Mouse (Mus musculus): ENCODE measurements around the gene Klc2. TPM values are rescaled to one million over a fixed set of nuclear protein-coding genes. Genes with fewer than 3 reads are reported as not detected.

Gene Klc2
- polyA plus RNA-seq, 1 experiment = 13.8 TPM

DNA sequence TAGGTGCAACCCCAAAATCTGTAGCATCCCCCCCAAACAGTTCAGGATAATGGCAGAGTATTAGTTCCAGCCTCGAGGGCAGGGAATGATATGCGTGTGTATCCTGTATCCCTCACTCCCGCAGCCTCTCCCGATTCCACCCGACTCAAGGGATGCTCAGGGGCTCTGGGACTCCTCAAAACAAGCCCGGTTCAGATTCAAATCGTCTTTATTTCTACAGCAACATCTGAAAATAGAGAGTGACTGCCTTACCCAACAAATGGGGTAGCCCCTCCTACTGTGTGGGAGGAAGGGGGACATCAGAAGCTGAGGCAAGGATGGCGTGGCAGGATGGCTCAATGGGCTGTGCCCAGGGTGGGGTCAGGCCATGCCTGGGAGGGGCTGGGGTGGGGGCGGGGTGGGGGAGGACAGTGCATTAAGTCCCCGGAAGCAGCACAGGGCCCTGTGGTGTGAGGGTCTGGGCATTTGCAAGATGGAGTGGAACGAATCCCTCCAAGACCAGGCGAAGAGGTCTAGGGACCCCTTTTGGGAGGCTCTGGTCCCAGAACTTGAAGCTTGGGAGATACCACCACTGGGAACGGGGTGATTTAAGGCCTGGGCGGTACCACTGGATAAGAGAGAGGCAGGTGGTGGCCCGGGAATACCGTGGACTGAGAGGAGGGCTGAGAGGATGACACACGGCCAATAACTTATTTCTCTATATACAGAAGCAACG, 10.6 kb downstream of the Klc2 start:
- Histone ChIP-seq H3K4me3 (ENCODE audit: insufficient read depth, low read length) (no peak overlapping the region), H3K27ac (ENCODE audit: insufficient read depth, low read depth, low read length) (no peak overlapping the region), H3K4me1 (ENCODE audit: control insufficient read depth, insufficient read depth, low read length) (peaks cover 21% of the 10 kb centered on the region)
- no peak for TF ChIP-seq POLR2A (IDR thresholded peaks at IDR 0.05; ENCODE audit: borderline replicate concordance, low read depth, low read length)
- TF ChIP-seq CTCF (IDR thresholded peaks at IDR 0.05; ENCODE audit: low read depth, low read length) = no peak

DNA sequence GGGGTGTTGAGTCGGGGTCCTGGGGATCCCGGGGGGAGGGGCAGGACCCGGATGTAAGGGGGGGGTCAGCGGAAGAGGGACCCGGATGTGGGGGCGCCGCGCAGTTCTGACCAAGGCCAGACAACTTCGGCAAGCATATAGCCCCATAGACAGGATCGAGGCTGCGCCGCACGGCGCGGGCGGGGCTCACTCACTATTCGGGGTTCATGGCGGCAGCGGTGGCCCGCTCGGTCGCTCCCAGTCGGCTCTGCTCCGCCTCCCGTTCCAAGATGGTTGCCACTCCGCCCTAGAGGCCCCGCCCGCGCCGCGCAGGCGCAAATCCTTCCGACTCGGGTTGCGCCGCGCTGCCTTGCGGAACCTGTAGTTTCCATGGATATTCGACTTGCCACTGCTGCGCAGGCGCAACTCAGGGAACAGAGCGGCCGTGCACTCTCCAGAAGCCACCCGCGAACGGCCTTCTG, 11.6 kb downstream of the Klc2 start, which contains the start of gene Rab1b:
TSS of gene Rab1b (minus strand) at position 342 of the 461 bp plus-strand sequence.
- Histone ChIP-seq H3K4me1 (ENCODE audit: control insufficient read depth, insufficient read depth, low read length) (peaks cover 28% of the 10 kb centered on the region), H3K4me3 (ENCODE audit: insufficient read depth, low read length) (peak within 1 kb of the TSS; percentile 89), H3K27ac (ENCODE audit: insufficient read depth, low read depth, low read length) (peak within 1 kb of the TSS; percentile 97)
- TF ChIP-seq POLR2A (IDR thresholded peaks at IDR 0.05; ENCODE audit: borderline replicate concordance, low read depth, low read length) (no peak), CTCF (IDR thresholded peaks at IDR 0.05; ENCODE audit: low read depth, low read length) (no peak)

DNA sequence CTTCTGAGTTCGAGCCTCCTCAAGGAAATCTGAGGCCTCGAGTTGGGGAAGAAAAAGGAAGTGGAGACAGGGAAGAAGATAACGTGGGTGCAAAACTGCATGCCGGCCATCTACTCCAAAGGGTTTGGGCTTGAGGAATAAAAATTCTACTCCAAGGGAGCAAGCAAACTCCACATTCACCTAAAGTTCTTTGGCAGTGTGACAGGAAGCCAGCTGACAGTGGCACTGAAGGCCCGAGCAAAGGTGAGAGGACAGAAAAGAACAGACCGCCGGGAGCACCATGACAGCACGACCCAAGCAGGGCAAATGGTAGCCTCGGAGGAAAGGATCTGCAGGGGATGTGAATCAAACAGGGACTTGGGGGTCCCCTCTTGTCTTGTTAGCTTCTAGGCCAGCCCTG, 12.3 kb downstream of the Klc2 start:
- H3K27ac ChIP-seq (ENCODE audit: insufficient read depth, low read depth, low read length) = peak overlapping the region; percentile 97
- TF ChIP-seq POLR2A (IDR thresholded peaks at IDR 0.05; ENCODE audit: borderline replicate concordance, low read depth, low read length) (no peak), CTCF (IDR thresholded peaks at IDR 0.05; ENCODE audit: low read depth, low read length) (no peak)
- H3K4me3 ChIP-seq (ENCODE audit: insufficient read depth, low read length) = peak overlapping the region; percentile 89
- peaks cover 28% of the 10 kb centered on the region for H3K4me1 ChIP-seq (ENCODE audit: control insufficient read depth, insufficient read depth, low read length)

DNA sequence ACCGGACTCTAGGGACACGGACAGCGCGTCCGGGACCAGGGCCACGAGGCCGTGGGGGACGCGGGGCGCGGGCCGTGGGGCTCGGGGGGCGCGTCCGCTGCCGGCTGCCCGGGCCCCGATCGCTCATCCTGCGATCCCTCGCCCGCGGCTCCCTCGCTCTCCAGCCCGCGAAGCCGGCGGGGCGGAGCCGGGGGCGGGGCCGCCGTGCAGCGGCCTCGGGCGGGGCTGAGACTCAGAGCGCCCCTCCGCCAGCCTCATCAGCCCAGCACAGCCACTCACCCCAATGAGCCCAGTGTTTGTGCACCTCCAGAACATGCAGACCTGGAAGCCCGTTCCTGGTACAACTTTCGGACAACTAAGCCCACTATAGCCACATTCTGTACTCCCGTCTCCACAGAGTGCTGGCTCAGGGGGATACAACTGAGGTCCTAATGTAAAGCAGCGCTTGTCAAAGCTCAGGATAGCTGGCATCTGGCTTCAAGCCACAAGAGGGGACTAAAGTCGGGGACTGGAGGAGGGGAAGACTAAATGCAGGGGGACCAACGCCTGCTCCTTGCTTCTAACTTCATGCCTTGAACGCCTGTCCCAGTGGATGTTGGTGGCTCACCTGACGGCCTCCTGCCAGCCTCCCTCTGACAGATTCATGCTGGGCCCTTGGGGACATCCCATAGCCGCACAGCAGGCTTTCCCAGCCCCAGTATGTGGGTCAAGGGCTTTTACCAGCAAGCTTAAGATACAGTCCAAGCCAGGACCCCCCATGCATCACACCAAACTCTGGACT, 19.8 kb downstream of the Klc2 start, which contains the start of gene Cnih2:
TSS of gene Cnih2 (minus strand) at position 159 of the 781 bp plus-strand sequence.
- Histone ChIP-seq H3K4me1 (ENCODE audit: control insufficient read depth, insufficient read depth, low read length) (peaks cover 17% of the 10 kb centered on the region), H3K4me3 (ENCODE audit: insufficient read depth, low read length) (no peak within 1 kb of the TSS), H3K27ac (ENCODE audit: insufficient read depth, low read depth, low read length) (no peak within 1 kb of the TSS)
- no peak for TF ChIP-seq POLR2A (IDR thresholded peaks at IDR 0.05; ENCODE audit: borderline replicate concordance, low read depth, low read length)
- TF ChIP-seq CTCF (IDR thresholded peaks at IDR 0.05; ENCODE audit: low read depth, low read length) = no peak

DNA sequence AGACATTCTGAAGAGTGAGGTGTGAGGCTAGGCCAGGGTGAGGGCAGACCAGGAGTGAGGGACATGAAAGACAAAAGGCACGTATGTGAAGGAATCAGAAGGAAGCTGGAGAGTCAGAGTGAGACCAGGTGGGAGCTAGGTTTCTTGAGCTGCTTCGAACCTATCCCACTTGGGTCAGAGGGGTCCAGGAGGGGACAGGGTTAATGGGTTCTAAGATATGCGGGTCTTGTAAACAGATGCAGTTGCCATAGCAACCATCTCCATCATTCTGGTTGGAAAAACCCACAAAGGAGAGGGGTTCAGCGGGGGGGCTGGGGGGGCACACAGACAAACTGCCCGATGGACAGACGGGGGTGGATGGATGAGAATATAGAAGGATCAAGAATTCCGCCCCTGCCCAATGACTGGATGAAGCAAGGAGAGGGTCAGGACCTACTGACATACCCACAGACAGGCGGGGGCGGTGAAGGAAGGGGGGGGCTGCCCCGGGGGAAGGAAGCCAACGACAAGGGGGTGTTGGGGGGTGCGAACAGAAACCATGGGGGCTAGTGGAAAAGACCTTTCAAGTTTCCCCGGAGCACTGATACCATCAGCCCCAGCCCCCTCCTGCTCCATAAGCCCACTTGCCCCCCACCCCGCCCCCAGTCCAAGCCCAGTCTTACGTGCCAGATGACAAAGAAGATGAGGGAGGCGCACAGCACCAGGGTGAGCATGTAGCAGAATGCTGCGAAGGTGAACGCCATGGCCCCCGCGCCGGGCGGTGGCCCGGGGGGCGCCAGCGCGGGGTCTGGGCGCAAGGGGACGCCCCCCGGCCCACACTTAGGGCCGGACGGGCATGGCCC, 20.6 kb downstream of the Klc2 start:
- H3K4me3 ChIP-seq (ENCODE audit: insufficient read depth, low read length) = no peak overlapping the region
- H3K4me1 ChIP-seq (ENCODE audit: control insufficient read depth, insufficient read depth, low read length) = peaks cover 14% of the 10 kb centered on the region
- no peak overlapping the region for H3K27ac ChIP-seq (ENCODE audit: insufficient read depth, low read depth, low read length)
- no peak for TF ChIP-seq CTCF (IDR thresholded peaks at IDR 0.05; ENCODE audit: low read depth, low read length)
- no peak for TF ChIP-seq POLR2A (IDR thresholded peaks at IDR 0.05; ENCODE audit: borderline replicate concordance, low read depth, low read length)

DNA sequence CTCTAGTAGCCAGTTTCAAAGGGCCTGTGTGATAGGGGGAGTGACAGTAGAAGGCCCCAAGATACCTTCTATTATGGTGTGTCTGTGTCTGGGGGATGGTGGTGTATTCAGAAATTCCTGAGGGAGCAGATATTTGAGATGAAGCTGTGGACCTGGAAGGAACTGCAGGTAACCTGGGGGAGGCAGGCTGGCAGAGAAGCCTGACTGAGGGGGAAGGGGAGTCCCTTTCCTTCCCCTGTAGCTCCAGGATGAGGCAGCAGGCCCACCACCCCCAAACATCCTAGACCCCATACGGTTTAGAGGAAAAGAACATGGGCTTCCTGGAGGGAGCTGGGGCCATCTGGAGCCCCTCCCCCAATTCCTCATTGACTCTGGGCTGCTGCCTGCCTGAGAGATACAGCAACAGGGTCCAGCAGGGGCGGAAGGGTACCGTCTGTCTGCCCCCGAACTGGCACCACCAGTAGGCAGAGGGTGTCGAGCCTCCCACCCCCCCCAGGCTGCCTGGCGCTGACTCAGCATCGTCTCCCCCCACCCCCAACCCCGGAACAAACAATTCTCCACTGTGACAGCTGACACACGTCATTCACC, 22.4 kb downstream of the Klc2 start:
- peaks cover 6% of the 10 kb centered on the region for H3K4me1 ChIP-seq (ENCODE audit: control insufficient read depth, insufficient read depth, low read length)
- no peak for TF ChIP-seq CTCF (IDR thresholded peaks at IDR 0.05; ENCODE audit: low read depth, low read length)
- no peak for TF ChIP-seq POLR2A (IDR thresholded peaks at IDR 0.05; ENCODE audit: borderline replicate concordance, low read depth, low read length)
- no peak overlapping the region for H3K27ac ChIP-seq (ENCODE audit: insufficient read depth, low read depth, low read length)
- no peak overlapping the region for H3K4me3 ChIP-seq (ENCODE audit: insufficient read depth, low read length)

DNA sequence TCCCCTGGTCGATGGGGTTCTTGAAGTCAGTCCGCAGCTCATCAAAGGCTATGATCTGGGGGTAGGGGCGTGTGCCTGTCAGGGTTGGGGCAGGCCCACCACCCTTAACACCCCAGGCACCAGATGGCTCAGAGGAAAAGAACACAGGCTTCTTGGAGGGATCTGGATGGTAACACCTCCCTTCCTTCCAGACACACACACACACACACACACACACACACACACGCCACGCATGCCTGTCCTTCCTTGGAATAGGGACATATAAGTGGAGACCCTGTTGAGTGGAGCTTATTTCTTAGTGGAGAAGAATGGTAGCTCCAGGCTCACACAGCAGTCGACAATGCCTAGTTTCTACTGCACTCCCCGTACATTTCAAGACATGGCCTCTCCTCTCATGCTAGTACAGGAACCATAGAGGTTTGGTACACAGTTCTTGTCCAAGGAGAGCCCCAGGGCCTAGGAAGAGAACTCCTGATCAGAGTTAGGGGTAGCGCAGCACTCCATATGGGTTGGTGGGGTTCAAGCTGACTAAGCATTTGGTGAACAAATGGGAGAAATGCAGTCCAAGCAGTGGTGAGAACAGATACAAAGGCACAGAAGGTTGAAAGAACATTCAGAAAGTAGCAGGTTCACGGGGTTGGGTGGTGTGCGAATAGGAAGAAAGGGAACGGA, 23.5 kb downstream of the Klc2 start:
- no peak overlapping the region for H3K4me3 ChIP-seq (ENCODE audit: insufficient read depth, low read length)
- no peak for TF ChIP-seq POLR2A (IDR thresholded peaks at IDR 0.05; ENCODE audit: borderline replicate concordance, low read depth, low read length)
- no peak for TF ChIP-seq CTCF (IDR thresholded peaks at IDR 0.05; ENCODE audit: low read depth, low read length)
- H3K27ac ChIP-seq (ENCODE audit: insufficient read depth, low read depth, low read length) = no peak overlapping the region
- peaks cover 6% of the 10 kb centered on the region for H3K4me1 ChIP-seq (ENCODE audit: control insufficient read depth, insufficient read depth, low read length)

DNA sequence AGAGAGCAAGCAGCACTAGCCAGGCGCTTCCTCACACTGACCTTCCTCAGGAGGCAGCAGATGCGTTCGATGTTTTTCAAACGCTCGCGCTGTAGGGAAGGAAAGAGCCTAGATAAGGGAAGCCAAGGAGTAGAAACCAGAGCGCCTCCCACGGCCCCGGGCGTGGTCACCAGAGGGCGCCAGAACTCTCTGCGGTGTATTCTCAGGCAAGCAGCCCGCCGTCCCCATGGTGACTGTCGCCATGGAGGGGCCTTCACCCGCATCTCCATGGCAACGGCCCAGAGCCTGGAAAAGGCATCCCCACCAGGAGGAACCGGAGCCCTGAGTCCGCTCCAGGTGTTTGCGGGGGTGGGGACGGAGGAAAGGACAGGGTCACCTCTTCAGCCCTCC, 24.1 kb downstream of the Klc2 start:
- TF ChIP-seq CTCF (IDR thresholded peaks at IDR 0.05; ENCODE audit: low read depth, low read length) (peak; percentile 55; the same call in 1 of the 2 replicates), POLR2A (IDR thresholded peaks at IDR 0.05; ENCODE audit: borderline replicate concordance, low read depth, low read length) (no peak)
- no peak overlapping the region for H3K4me3 ChIP-seq (ENCODE audit: insufficient read depth, low read length)
- H3K27ac ChIP-seq (ENCODE audit: insufficient read depth, low read depth, low read length) = no peak overlapping the region
- peaks cover 8% of the 10 kb centered on the region for H3K4me1 ChIP-seq (ENCODE audit: control insufficient read depth, insufficient read depth, low read length)
